Mouse (Mus musculus) embryonic facial prominence, embryonic 14.5 days (tissue): Measurements from ENCODE around the gene Olfr945. TPM values are rescaled to one million over a fixed set of nuclear protein-coding genes. Genes with fewer than 3 reads are reported as not detected.

Source experiments
- ATAC-seq: fragments of 200-750 bp; cut with Nextera tagmentation; 2 replicates; pipeline ENCODE4 v1.8.0; 2017; ENCODE audit warnings: low read depth, moderate number of reproducible peaks, moderate TSS enrichment
- DNase-seq: peaks from one replicate; pipeline ENCODE4 v3.0.0-alpha.2; 2015; ENCODE audit warnings: low spot score
- H3K27ac ChIP-seq: fragments of 300-500 bp; sonication (generic); replicated peaks from 2 replicates; pipeline ENCODE4 v1.5.1; 2014; ENCODE audit warnings: low read depth, mild to moderate bottlenecking, low read length, moderate library complexity
- H3K27me3 ChIP-seq: fragments of 300-500 bp; sonication (generic); replicated peaks from 2 replicates; pipeline ENCODE4 v1.6.1; 2014; ENCODE audit warnings: low read length; ENCODE audit not compliant: control insufficient read depth, insufficient read depth
- H3K36me3 ChIP-seq: fragments of 300-500 bp; sonication (generic); 2 replicates; pipeline ENCODE4 v1.6.1; 2014; ENCODE audit warnings: low read length, mixed read lengths; ENCODE audit not compliant: control insufficient read depth, insufficient read depth
- H3K4me1 ChIP-seq: fragments of 300-500 bp; sonication (generic); 2 replicates; pipeline ENCODE4 v1.6.1; 2014; ENCODE audit warnings: antibody characterized with exemption, low read length; ENCODE audit not compliant: control insufficient read depth, insufficient read depth
- H3K4me2 ChIP-seq: fragments of 300-500 bp; sonication (generic); 2 replicates; pipeline ENCODE4 v1.6.1; 2014; ENCODE audit warnings: low read depth, mild to moderate bottlenecking, low read length, moderate library complexity, mixed read lengths
- H3K4me3 ChIP-seq: fragments of 300-500 bp; sonication (generic); 2 replicates; pipeline ENCODE4 v1.5.1; 2014; ENCODE audit warnings: low read depth, mild to moderate bottlenecking, low read length
- H3K9ac ChIP-seq: fragments of 300-500 bp; sonication (generic); 2 replicates; pipeline ENCODE4 v1.6.1; 2014; ENCODE audit warnings: low read depth, mild to moderate bottlenecking, low read length, moderate library complexity, mixed read lengths
- H3K9me3 ChIP-seq: fragments of 300-500 bp; sonication (generic); 2 replicates; pipeline ENCODE4 v1.6.1; 2016; ENCODE audit warnings: low read length; ENCODE audit not compliant: control insufficient read depth
- WGBS: fragments of 180-500 bp; shearing (Covaris S2); extraction: QIAGEN DNeasy Blood & Tissue Kit; methylation state at CpG from one replicate; pipeline ENCODE4 v1.1.7; 2014; 5-methylcytosine and 5-hydroxymethylcytosine counted together
- polyA plus RNA-seq: library from polyadenylated mRNA; unstranded; fragments of >200 nt; fragmentation: Nextera tagmentation; extraction: Ambion mirVana; gene quantifications from 2 replicates; pipeline ENCODE4 v1.2.1, GENCODE M21; 2014

Olfr945 gene
- polyA plus RNA-seq: not detected in 2 replicates

DNA sequence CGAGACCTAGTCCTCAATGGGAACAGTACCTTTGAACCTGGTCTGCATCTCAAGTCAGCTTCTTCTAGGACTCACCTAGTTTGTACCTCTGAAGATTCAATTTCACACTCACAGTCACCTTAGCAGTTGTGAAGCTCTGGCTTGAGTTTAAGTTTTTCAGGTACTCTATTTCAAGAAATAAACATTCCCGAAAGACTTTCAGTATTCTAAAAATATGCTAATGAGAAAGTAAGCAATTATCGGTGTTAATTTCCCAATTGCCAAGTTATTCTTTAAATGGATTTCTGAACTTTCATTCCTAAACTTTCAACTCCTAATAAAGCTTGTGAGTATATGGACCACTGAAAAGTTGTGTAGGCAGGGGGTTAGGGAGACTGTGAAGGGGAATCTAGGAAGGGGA lies at the start of gene Olfr945:
TSS of gene Olfr945 (minus strand) at position 101 of the 400 bp plus-strand sequence.
- WGBS: 90% methylated on average over 3 of the region's 3 CpGs
- H3K27me3 ChIP-seq: no peaks in the 10 kb centered on the region

DNA sequence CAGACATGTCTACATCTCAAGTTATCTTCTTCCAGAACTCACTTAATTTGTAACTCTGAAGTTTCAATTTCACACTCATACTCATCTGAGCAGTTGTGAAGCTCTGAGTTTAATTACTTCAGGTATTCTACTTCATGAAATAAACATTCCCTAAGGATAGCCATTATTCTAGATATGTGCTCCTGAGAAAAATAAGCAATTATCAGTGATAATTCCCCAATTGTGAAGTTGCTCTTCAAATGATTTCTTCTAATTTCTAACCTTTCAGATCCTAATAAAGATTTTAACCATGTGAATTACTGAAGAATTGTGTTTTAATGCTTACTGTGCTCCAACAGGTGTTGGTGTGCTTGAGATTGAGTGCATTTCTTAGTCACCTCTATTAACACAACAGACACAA lies 49.3 kb upstream of the Olfr945 start, which contains the start of gene Olfr948:
TSS of gene Olfr948 (minus strand) at position 101 of the 400 bp plus-strand sequence.
- Histone ChIP-seq H3K9me3 (no peaks in the 10 kb centered on the region), H3K4me3 (no peak within 1 kb of the TSS), H3K4me2 (no peak within 1 kb of the TSS), H3K9ac (no peak within 1 kb of the TSS), H3K36me3 (no peaks in the 10 kb centered on the region), H3K27ac (no peak within 1 kb of the TSS), H3K27me3 (no peaks in the 10 kb centered on the region), H3K4me1 (no peaks in the 10 kb centered on the region)
- DNase-seq (no peak), ATAC-seq (no peak)

More for the DNA sequence above, at the start of gene Olfr945:
- Histone ChIP-seq H3K27ac (no peak within 1 kb of the TSS), H3K36me3 (no peaks in the 10 kb centered on the region), H3K4me1 (no peaks in the 10 kb centered on the region), H3K4me3 (no peak within 1 kb of the TSS), H3K4me2 (no peak within 1 kb of the TSS), H3K9me3 (no peaks in the 10 kb centered on the region), H3K9ac (no peak within 1 kb of the TSS)
- ATAC-seq (no peak), DNase-seq (no peak)

DNA sequence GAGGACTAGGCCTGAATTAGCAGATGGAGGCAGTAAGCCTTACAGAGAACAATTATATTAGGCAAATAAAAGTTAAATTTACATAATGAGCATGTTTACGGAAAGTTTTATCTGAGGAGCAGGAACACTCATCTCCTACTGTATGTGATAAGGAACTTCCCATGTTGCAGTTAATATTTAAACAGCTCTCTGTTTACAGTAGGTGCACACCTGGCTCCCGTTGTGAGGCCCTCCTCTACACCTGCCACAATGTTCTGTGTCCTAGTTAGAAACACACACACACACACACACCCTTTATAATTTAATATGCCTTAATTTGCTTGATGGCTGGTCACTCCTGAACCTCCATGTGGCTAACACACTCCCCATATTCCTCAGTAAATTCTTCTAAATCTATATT lies 10.5 kb upstream of the Olfr945 start:
- ATAC-seq (no peak), DNase-seq (no peak)
- 78% methylated on average over 2 of the region's 2 CpGs for WGBS
- no peak overlapping the region for H3K9ac ChIP-seq
- no peaks in the 10 kb centered on the region for H3K27me3 ChIP-seq
- H3K9me3 ChIP-seq: no peaks in the 10 kb centered on the region
- H3K27ac ChIP-seq: no peak overlapping the region
- H3K4me1 ChIP-seq: no peaks in the 10 kb centered on the region
- no peak overlapping the region for H3K4me2 ChIP-seq
- H3K4me3 ChIP-seq: no peak overlapping the region
- no peaks in the 10 kb centered on the region for H3K36me3 ChIP-seq

DNA sequence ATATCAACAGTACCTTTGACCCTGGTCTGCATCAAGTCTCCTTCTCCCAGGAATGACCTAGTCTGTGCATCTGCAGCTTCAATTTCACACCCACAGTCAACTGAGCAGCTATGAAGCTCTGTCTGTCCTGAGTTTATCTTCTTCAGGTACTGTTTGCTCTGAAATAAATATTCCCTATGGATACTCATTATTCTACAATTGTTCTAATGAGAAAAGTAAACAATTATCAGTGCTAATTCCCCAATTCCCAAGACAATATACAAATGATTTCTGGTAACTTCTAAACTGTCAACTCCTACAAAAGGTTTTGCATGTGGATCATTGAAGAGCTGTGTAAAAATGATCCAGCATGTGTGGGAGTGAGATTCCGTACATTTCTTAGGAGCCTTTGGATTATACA lies 26.7 kb downstream of the Olfr945 start, which contains the start of gene Olfr1537:
TSS of gene Olfr1537 (minus strand) at position 101 of the 400 bp plus-strand sequence.
- ATAC-seq: no peak
- no peaks in the 10 kb centered on the region for H3K36me3 ChIP-seq
- WGBS: 75% methylated on average over 1 of the region's 1 CpGs

More for the DNA sequence above, 26.7 kb downstream of the Olfr945 start, which contains the start of gene Olfr1537:
- Histone ChIP-seq H3K9ac (no peak within 1 kb of the TSS), H3K9me3 (no peaks in the 10 kb centered on the region), H3K4me1 (no peaks in the 10 kb centered on the region), H3K27ac (no peak within 1 kb of the TSS), H3K4me2 (no peak within 1 kb of the TSS), H3K27me3 (no peaks in the 10 kb centered on the region), H3K4me3 (no peak within 1 kb of the TSS)
- no peak for DNase-seq

Other genes with a start within 250 kb of the Olfr945 start
- not detected in 2 replicates for gene Olfr937, start 211.9 kb downstream of the Olfr945 start, polyA plus RNA-seq
- not detected in 2 replicates for gene Olfr938, start 197.9 kb downstream of the Olfr945 start, polyA plus RNA-seq
- not detected in 2 replicates for gene Olfr27, start 148.7 kb downstream of the Olfr945 start, polyA plus RNA-seq
- gene Olfr943, start 110.5 kb downstream of the Olfr945 start, polyA plus RNA-seq: not detected in 2 replicates
- gene Olfr944, start 74.9 kb downstream of the Olfr945 start, polyA plus RNA-seq: 0.13 TPM in 1 of 2 replicates, not detected in the other
- gene Olfr1537, start 26.8 kb downstream of the Olfr945 start, polyA plus RNA-seq: 0.08 and 0.13 TPM in 2 replicates
- not detected in 2 replicates for gene Olfr948, start 49.2 kb upstream of the Olfr945 start, polyA plus RNA-seq
- gene Olfr951, start 110.6 kb upstream of the Olfr945 start, polyA plus RNA-seq: 0.17 TPM in 1 of 2 replicates, not detected in the other
- gene Olfr952, start 150.3 kb upstream of the Olfr945 start, polyA plus RNA-seq: not detected in 2 replicates
- not detected in 2 replicates for gene Olfr954, start 179.9 kb upstream of the Olfr945 start, polyA plus RNA-seq
- 0.18 TPM in 1 of 2 replicates, not detected in the other for gene Olfr955, start 195.1 kb upstream of the Olfr945 start, polyA plus RNA-seq
- not detected in 2 replicates for gene Olfr44, start 217.2 kb upstream of the Olfr945 start, polyA plus RNA-seq
- 0.14 and 0.42 TPM in 2 replicates for gene Olfr957, start 239.0 kb upstream of the Olfr945 start, polyA plus RNA-seq